Mouse (Mus musculus): ENCODE results near the gene Crabp1.
A peak's percentile ranks its signal among the peaks of the same experiment; 100 is the strongest.

DNA sequence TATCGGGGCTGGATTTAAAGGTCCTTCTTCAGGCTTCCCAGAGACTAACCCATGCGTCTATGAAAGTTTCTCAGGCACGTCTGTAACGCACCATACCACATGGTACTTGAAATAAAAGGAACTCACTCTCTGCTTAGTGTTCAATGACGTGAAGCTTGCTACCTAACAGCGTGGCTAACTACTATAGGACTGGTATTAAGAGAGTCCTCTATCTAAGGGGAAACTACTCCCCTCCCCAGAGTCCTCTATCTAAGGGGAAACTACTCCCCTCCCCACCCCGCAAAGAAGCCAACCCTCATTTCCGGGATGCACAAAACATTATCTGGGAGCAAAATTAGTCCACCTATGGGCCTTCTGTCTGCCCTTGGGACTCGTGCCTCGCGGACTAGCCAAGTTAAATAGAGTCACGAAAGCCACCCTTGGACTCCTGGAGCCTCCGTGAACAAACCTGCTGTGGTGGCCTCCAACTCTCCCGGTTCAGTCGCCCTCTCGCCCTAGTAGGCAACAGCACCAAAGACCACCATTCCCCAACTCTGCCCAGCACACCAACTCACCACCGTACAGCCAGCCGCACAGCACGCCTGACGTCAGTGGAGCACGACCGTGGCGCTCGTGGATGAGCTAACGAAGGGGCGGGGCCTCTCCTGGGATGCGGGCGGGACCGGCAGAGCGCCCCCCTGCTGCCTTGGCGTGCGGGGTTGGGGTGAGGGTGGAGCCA is 30.5 kb upstream of the Crabp1 start, which contains the start of gene Wdr61:
- TF ChIP-seq CTCF (IDR thresholded peaks at IDR 0.05; ENCODE audit: control insufficient read depth, insufficient read depth, low read length), result peak; percentile 48; the same call in 1 of the 2 replicates
- peak; percentile 89 for TF ChIP-seq POLR2A (IDR thresholded peaks at IDR 0.05; ENCODE audit: borderline replicate concordance, control insufficient read depth, low read depth, low read length)

Measured in bone marrow, adult 2 months (tissue).